Mouse (Mus musculus): ENCODE data around the gene Hepacam2. TPM values are rescaled to one million over a fixed set of nuclear protein-coding genes. Genes with fewer than 3 reads are reported as not detected.

Gene Hepacam2
- 0.22 and 0.58 TPM in 2 replicates for polyA plus RNA-seq (2015; fragmentation: Nextera tagmentation; extraction: Ambion mirVana)

GRCm38 (mm10) chr6:3498162-3498848, at the start of gene Hepacam2, which contains the start of gene Vps50:
TSS of gene Hepacam2 (minus strand) at chr6:3498298.
TSS of gene Vps50 (plus strand) at chr6:3498382.

Other genes with a start within 250 kb of the Hepacam2 start
- 4.6 and 4.9 TPM in 2 replicates for gene Samd9l, start 98.7 kb downstream of the Hepacam2 start, polyA plus RNA-seq (2015; fragmentation: Nextera tagmentation; extraction: Ambion mirVana)
- 19.7 and 24.0 TPM in 2 replicates for gene Vps50, start 84 bp upstream of the Hepacam2 start, polyA plus RNA-seq (2015; fragmentation: Nextera tagmentation; extraction: Ambion mirVana)